Mouse (Mus musculus) left cerebral cortex, adult 18-20 months (tissue): Measurements from ENCODE around the gene Tmem38a. TPM values are rescaled to one million over a fixed set of nuclear protein-coding genes. Genes with fewer than 3 reads are reported as not detected.
A peak's percentile ranks its signal among the peaks of the same experiment; 100 is the strongest.

ENCODE experiments used
- DNase-seq, 2 experiments: peaks; one replicate each; pipeline ENCODE4 v3.0.0; 2021 to 2022; ENCODE audit warnings: low spot score in 2 of 2, mixed read lengths in 1 of 2
- long read RNA-seq, 2 experiments: library from polyadenylated mRNA; stranded (forward); transcript quantifications; one replicate each; pipeline ENCODE4 v2.0.0; 2021
- total RNA-seq, 2 experiments: library from RNA; stranded (reverse); gene quantifications; 2 replicates each; pipeline ENCODE4 v1.2.3; 2021

Tmem38a gene
- 100 to 1,000 TPM in 1 of 2 experiments, 10 to 100 TPM in 1; 96.5 to 101 TPM for total RNA-seq
- long read RNA-seq, experiment 1, transcript Tmem38a-201 (6 exons, 2,124 nt), result major isoform, 151 of 195 reads
- long read RNA-seq, experiment 1, partial matches to known transcripts, result 6 of 195 reads
- long read RNA-seq, experiment 1, other reads (novel, unspliced or antisense), result 38 of 195 reads
- long read RNA-seq, experiment 2, transcript Tmem38a-201 (6 exons, 2,124 nt), result major isoform, 97 of 135 reads
- long read RNA-seq, experiment 2, partial matches to known transcripts, result 3 of 135 reads
- long read RNA-seq, experiment 2, other reads (novel, unspliced or antisense), result 35 of 135 reads

DNA sequence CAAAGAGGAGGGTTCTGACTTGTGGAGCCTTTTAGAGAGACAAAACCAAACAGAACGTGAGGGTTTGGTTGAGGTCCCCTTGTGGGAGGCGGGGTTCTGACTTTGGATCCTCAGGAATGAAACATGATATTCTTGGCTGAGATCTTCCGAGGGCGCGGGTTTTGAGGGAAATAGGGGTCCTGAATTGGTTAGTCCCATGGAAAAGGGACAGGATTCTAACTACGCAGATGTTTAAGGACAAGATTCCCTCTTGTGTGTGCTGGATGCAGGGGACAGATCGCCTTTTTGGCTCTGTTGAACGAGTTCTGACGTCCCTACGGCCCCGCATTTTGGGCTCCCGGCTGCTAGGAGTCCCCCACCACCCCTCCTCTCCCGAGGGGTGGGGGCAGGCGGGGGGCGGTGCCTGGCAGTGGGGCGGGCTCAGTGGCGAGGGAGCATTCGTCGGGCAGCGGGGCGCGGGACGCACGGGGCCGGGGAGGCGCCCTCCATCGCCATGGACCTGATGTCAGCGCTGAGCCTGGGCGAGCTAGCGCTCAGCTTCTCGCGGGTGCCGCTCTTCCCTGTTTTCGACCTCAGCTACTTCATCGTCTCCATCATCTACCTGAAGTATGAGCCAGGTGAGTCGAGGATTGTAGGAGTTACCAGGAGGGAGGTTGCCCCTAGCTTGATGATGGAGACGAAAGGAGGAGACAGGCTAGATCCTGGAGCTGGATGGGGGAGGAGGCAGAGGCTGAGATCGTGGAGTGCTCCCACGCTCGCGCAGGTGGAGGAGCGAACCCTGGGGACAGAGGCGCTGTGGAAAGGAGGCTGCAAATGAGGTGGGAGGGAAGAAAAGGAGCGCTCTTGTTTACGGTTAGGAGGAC lies at the start of gene Tmem38a:
Gene Tmem38a (plus strand): TSS at position 445 of the 863 bp plus-strand sequence.
- peak; percentile 73 to 84 for DNase-seq

DNA sequence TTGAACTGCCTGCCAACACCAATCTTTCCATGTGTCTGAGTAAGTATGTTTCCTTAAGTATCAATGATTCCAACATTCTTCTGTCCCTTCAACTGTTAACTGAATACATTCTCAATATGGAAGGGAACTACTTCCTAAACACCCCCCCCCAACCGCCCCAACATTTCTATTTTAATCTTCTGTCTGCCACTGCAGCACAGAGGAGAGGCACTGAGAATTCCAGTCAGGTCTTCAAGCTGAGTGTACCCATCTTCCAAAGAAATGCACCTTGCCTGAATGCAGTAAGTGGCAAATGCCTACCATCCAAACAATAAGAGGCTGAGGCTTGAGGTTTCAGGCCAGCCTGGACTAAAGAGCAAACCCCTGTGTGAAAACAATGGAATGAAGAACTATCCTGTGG lies 39.8 kb upstream of the Tmem38a start:
- DNase-seq, result no peak

DNA sequence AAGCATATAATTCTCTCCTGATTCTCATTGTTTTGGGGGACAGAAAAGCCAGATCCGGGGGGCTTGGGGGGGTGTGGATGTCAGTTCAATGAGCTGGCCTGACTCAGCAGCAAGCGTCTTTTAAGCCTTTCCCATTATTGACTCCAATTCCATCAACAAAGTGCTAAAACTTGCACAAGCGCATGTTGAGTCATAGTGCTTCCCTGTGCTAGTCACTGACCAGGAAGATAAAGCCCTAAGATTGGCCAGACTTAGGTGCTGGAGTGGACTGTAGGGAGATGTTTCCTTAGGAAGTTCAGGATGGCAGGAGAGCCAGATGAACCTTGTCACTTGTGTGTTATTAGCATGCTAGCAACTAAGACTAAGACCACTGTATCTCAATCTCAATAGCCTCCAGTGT lies 37.0 kb upstream of the Tmem38a start:
- no peak for DNase-seq

DNA sequence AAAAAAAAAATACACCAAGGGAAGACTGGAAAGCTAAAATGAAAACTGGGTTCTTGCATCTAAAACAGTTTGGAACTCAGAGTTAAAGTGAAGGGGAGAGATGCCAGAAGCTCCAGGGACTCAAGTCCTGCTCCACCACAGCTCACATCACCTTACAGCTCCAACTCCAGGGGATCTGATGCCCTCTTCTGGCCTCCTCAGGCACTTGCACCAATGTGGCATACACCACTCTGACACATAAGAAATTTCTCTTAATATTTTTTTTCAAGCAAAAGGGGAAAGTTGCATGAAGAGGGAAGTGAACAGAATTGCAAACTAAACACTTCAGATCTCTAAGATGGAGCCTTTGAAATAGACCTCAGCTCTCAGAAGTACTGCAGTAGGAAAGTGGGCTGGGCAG lies 32.6 kb upstream of the Tmem38a start:
- no peak for DNase-seq

DNA sequence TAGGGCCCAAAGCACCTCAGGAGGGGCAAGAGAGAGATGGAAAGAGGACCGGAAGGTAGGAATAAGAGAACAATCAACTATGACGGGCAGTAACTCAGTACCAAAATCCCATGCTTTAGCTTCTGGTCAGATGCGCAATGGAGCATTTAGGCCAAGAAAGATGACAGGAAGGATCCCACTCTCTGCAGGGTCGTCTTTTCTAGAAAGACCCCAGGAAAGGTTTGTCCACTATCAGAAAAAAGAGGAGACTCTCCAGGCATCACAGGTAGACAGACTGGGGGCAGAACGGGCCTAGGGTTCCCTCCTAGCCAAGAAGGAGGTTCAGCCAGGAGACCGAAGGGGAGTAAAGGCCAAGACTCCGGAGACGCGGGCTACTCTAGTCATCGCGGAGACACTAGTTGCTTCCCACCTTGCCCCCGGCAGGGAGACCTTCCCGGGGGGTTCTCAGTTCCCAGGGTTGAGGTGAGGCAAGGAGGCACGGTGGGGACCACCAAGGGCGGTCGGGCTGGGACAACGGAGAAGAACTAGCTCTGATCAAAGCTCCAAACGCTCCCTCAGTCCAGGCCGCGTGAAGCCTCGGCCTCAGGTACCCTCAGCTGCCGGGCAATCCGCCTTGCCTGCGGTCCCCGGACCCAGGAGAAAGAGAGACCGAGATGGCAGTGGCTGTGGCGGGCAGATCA lies 24.6 kb upstream of the Tmem38a start:
- DNase-seq, result peak in 1 of 2 experiments; percentile 11

DNA sequence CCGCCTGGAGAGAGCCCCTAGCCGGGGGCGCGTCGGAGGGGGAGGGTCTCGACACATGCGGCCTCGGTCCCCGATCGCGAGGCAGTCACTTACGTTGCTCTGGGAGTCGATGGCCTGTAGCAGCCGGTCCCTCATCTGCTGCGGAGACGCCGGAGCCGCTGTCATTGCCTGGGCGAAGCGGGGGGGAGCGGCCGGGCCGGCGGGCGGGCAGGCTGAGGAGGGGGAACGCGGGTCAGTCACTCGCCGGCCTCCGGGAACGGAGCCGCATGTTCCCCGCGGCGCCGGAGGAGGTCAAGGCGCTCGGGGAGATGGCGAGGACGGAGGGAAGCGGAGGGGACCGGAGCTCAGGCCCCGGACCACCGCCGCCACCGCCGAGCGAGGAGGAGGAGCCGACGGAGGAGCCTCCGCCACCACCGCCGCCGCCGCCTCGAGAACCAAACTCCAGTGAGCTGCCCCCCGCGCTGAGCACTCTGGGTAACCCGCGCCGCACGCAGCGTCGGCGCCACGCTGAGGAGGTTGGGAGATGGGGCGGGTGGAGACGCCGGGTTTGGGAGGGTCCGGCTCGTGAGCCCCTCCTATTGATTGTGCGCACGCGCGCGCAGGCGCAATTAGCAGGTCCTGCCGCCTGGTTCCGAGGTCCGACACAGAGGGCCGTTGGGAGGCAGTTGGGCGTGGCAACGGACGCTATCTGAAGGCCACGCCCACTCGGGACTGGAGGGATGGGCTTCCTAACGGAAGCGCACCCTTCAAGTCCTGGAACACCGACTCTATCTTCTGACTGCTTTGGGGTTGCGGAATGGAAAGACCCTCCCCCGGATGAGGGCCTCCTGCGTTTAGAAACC lies 23.8 kb upstream of the Tmem38a start, which contains the start of gene Med26:
Gene Med26 (minus strand): TSS at position 469 of the 842 bp plus-strand sequence.
- peak; percentile 98 to 99 for DNase-seq

DNA sequence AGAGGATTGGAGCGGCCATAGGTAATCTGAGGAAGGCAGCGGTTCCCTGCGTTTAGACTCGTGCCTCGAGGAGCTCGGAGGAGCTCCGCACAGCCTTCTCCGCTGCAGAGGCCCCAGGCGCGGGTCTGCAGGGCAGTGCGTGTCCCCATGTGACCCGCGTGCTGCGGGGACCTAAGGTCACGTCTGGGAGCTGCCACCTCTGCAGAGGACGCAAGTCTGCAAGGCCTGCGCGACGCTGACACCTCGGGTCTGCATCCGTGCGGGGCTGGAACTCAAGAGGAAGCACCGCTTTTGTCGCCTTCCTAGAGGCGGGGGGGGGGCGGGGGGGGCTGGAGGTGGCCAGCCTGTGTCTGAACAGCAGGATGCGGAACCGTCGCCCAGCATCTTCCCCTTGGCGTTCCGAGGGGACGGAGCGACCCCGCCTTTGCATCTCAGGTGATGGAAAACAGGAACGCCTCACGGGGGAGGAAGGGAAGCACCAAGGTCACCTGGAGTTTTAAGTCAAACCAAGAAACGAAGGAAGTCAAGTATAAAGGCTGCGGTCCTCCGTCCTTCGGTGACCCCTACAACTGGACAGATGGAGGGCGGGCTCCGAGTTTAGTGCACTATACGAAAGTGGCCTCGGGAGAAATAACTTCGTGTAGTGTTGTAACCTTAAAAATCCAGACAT lies 23.1 kb upstream of the Tmem38a start:
- peak in 1 of 2 experiments; percentile 12 for DNase-seq

DNA sequence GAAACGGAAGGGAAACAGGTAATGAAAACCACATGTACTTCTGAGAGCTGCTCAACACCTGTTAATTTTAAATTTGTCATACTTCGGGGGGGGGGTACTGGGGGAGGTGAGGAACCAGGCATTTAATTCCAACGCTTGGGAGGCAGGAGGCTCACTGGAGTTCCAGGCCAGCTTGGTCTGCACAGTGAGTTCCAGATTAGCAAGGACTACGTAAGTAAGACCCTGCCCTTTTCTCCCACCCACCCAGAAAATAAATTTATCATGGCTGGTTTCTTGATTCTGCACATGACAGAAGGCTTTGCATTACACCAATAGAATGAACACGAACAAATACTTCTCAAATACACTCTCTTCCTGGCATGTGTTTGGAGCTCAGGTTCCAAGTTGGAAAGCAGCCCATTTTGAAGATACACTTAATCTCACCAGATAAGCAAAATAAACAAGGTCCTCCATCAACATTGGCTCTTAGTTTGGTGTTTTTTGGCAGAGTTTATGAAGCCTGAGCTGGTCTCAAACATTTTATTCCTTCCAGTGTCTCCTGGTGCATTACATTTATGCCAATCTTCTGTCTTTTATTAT lies 22.5 kb upstream of the Tmem38a start:
- no peak for DNase-seq

DNA sequence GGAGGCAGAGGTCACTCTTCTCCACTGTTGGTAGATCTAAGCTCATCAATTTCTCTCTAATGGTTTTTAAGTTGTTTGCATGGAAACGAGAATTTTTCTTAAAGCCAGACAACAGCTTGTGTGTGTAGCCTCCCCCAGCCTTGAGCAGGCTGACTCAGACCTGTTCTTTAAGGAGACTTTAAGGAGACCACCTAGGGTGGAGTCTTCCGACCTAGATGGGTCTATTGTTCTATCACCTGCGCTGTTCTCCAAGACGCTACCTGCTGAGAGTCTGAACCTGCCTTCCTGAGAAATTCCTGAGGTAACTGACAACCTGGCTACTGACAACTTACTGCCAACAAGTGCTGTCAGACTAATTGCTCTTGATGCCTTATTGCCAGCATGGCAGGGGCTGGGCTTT lies 16.1 kb upstream of the Tmem38a start:
- DNase-seq, result no peak

DNA sequence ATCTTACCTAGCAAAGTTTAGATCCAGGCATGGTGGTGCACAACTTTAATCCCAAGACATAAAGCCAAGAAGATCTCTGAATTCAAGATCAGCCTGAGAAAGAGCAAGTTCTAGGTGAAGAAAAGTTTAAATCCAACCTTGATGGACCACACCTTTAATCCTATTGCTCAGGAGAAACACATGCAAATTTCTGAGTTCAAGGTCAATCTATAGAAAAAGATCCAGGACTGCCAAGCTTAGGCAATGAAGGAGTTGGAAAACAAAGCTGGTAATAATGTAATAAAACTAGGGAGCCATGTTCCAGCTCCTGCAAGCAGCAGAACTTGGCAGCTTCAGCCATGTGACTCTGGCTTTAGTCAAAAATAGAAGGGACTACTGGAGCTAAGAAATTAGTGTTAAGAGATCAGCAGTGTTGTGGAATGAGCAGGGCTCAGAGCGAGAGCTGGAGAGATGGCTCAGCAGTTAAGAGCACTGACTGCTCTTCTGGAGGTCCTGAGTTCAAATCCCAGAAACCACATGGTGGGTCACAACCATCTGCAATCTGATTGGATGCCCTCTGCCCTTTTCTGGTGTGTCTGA lies 10.7 kb upstream of the Tmem38a start:
- no peak for DNase-seq

DNA sequence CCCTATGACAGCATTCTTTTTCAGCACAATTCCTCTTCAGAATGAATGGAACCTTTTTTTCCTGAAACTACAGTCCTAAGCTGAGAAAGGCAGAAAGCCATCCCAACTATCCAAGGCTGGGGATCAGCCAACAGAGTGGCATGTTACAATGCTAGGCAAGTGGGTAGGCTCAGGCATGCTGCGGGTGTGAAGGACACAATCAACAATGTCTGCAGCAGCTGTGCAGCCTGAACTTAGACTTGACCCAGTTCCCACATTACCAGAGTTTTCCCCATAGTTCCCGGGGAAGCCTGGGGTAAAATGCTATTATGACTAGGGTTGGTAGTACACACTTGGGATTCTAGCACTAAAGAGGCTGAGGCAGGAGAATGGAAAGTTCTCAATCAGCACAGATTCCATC lies 5.9 kb upstream of the Tmem38a start:
- DNase-seq, result no peak

DNA sequence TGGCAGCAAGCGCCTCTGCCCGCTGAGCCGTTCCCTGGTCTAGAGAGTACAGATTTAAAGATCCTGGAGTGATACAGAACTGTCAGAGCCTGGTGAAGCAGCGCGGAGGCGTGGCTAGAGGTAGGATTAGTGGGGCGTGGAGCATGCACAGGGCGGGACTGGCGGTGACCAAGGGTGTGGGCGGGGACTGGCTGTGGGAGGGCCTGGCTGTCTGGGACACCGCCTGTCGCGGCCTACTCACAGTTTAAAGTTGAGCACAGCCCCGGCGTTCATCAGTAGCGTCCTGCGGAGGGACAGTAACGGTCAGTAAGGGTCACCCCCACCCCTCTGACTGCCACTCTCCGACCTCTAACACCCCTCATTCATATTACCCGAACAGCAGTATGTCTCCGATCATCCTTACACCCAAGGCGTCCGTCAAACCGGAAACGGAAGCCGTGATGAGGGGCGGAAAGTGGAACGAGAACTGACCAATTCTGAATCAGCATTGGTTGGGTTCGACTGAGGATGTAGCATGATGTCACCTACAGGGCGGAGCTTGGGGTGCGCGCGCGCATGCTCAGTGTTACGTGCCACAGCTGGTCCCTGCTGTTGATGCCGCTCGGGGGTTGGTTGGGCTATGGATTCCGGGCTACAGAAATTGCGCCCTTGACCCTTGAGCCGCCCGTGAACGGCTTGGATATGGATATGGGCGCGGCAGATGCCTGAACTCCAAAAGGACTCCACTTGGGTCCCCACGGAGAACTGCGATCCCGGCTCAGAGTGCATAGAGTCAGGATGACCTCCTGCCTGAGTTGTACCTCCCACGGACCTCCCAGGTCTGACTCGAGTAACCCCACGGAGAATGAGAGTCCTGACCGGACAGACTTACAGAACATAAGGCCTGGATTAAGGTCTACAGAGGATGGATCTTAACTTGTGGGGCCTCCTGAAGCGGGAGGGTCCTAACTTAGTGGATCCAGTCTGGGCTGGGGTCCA lies 933 bp upstream of the Tmem38a start, which contains the start of gene Smim7:
Gene Smim7 (minus strand): TSS at position 456 of the 978 bp plus-strand sequence.
- peak; percentile 96 to 98 for DNase-seq

DNA sequence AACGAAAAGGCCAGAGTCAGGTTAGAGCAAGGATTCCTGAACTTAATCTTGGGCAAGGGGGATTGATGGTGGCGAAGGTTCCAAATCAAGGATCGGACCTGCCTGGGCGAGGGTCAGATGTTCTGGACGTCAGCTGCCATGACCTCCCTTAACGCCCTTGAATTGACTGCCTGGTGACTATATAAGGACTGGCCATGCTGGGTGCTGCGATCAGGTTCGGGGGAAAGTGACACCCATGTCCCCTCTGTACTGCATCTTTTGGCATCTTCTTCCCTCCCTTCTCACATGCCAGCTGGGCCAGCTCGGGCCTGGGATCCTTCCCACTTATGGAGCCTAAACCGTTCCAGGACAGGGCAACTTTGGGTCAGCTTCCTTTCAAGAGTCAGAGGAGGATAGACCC lies 652 bp downstream of the Tmem38a start:
- no peak for DNase-seq

DNA sequence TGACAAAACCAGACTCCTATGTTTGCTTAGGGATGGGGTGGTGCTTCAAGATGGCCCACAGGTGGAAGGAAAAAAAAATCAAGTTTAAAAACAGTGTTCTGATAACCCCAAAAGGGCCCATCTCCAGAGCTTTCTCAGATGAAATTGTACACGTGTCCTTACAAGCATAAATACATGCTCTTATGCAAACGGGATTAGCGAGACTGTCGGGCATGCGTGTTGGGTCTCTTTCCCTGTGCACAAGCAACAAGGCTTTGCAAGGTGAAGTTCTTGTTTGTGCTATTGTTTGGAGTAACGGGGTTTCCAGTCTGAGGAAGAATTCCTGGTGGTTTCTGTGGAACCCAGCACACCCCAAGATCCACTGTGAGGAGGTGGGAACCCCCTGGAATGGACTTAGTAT lies 1.6 kb downstream of the Tmem38a start:
- peak; percentile 20 to 30 for DNase-seq

DNA sequence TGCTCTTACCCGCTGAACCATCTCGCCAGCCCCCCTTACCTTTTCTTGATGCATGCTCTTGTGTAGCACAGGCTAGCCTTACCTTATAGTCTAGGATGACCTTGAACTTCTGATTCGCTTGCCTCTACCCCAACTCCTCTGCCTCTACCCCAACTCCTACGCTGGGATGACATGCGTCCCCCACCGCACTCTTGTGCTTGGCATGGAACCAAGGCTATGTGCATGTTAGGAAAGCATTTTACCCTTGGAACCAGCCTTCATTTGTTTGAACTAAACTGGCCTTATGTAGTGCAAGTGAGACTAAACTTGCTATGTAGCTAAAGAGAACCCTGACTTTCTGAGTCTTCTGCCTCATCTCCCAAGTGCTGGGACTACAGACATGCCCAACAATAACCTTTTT lies 4.1 kb downstream of the Tmem38a start:
- DNase-seq, result no peak

DNA sequence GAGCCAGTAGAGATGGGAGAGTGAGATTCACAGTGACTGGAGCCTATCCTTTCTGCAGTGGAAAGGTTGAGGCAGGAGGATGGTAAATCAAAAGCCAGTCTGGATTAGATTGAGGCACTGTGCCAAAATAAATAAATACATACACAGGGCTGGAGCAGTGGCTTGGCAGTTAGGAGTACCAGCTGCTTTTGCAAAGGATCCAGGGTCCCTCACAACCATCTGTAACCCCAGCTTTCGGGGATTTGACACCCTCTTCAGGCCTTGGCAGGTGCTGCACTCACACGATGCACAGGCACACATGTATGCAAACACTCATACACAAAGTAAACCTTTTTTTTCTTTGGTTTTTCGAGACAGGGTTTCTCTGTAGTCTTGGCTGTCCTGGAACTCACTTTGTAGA lies 5.4 kb downstream of the Tmem38a start:
- no peak for DNase-seq

DNA sequence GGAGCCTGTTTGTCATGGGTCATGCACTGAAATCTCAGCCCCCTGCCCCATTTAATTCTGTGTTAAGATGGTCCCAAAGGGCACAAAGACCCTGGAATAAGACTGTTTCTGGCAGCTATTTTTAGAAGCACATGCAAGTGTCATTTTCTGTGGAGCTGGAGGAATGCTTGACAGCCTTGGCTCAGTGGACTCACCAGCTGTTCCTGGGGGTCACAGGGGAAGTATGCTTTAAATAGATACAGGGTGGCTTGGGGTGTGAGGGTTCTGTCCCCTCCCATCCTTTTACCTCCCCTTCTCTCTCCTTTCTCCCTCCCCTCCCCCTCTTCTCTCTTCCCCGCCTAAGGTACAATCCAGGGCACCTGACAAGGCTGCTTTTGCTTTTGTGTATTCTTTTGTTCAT lies 6.1 kb downstream of the Tmem38a start:
- DNase-seq, result no peak

DNA sequence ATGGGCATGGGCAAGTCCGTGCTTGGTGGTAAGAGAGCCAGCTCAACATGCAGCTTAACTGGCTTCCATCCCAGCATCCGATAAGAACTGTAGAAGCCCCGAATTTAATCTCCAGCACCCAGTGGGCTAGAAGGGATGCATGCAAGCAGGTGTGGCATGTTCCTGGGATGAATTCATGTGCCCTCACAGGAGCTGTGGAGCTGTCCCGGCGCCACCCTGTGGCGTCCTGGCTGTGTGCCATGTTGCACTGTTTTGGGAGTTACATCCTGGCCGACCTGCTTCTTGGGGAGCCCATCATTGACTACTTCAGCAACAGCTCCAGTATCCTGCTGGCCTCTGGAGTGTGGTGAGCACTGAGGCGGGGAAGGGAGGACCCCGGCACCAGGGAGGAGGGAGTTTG lies 7.5 kb downstream of the Tmem38a start:
- no peak for DNase-seq
